Mouse (Mus musculus) thymus, postnatal 25 days (tissue): Measurements from ENCODE around the gene Thsd4.
"Not testable (repeated sequence)": the region's sequence is repeated elsewhere in the genome, so short reads cannot be mapped to it uniquely, and the experiment has no call there.

Experiments used
- DNase-seq: peaks from one replicate; pipeline ENCODE4 v3.0.0; 2022

Thsd4 gene

GRCm38 (mm10) chr9:60198530-60199200, 323.2 kb downstream of the Thsd4 start:
- DNase-seq, result no peak

GRCm38 (mm10) chr9:60195502-60195901, 326.3 kb downstream of the Thsd4 start:
- DNase-seq, result no peak

DNA sequence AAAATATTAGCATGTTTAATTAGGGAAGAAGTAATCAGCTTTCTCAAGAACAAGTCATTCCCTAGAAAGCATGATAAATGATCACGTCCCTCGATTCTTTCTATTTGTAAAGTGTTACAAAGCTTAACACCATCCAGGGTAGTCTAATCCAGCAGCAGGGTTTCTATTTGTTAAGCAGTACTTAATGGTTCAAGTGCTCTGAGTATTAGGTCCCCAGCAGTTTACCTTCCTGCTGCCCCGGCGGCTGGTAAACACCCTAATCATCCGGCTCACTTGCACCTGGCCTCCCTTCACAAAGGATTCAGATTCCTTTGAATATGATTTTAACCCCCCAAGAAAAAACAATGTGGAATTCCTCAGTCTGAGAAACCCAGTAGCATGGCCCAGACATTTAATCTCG, 326.9 kb downstream of the Thsd4 start:
- no peak for DNase-seq

- DNase-seq, result no peak
Observed at GRCm38 (mm10) chr9:60192321-60192720, 329.5 kb downstream of the Thsd4 start.

DNA sequence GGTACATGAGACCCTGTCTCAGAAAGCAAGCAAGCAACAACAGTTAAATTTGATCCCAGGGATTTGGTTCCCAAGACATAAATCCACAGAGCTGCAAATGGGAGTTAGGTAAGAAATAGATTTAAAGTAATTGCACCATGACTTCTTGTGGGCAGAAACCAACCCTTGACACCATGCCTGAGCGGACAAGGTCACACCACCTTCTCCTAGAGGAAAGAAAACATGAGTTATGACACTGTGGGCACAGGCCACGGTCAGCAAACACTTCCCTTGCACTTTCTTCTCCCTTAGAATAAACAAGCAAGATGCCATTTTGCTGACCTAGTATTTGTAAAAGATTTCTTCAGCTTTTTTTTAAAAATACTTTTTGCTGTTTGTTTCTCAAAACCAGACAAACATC, 334.4 kb downstream of the Thsd4 start:
- DNase-seq, result no peak

GRCm38 (mm10) chr9:60186948-60187347, 334.9 kb downstream of the Thsd4 start:
- DNase-seq, result no peak

DNA sequence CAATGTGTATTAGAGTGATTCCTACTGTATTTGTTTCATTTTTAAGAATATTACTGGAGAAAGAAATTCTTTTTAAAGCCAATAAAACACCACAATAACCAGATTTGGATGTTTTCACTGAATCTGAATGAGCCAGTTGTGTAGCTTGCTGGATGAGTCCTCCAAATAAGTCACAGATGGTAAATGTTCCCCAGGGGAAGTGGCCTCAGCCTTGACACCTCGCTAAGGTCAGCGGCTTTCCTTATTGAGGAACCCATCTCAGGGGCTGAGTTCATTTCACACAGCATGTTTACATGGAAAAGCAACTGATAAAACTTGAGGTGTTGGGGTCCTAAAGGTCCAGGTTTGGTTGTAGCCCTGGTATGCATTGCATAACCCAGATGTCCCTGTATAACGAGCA, 337.8 kb downstream of the Thsd4 start:
- DNase-seq, result no peak

DNA sequence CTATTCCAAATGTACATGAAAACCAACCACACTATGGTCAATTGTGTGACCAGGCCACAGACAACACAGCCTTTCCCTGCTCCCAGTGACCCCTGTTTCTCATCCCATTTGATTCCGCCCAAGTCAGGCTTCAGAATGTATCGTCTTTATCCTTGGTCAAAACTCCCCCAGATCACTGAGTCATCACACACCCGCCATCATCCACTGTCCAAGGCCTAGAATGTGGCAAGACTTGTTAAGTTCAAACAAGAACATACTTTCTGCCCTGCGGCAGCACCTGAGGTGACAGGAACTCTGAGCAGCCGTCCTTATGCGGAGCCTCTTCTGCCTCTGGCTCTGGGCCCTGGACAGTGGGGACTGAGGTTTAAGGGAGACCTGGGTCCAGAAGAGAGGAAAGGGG, 339.5 kb downstream of the Thsd4 start:
- no peak for DNase-seq

- DNase-seq, result no peak
Observed at GRCm38 (mm10) chr9:60180936-60181335, 340.9 kb downstream of the Thsd4 start.

- DNase-seq, result no peak
Observed at GRCm38 (mm10) chr9:60180114-60180513, 341.7 kb downstream of the Thsd4 start.

GRCm38 (mm10) chr9:60176311-60176710, 345.5 kb downstream of the Thsd4 start:
- DNase-seq, result no peak

GRCm38 (mm10) chr9:60172459-60173060, 349.3 kb downstream of the Thsd4 start:
- DNase-seq, result not testable (repeated sequence)

DNA sequence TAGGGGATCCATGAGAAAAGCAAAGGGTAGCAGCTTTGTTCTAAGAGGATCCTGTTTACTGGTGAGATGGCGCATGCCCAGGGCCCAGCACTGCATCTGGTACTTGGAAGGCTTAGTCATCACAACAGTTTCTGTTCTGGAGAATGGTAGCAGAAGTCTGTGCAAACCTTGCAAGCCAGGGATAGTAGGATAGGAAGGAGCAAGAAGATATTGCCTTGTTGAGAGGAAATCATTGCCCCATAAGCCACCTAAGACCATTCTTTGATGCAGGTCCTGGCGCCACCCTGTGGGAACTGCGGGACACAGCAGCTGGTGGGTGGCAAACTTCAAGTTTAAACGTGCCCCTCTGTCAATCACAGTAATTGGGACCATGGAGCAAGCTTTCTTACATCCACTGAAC, 354.9 kb downstream of the Thsd4 start:
- peak; percentile 1 for DNase-seq

- DNase-seq, result no peak
Observed at GRCm38 (mm10) chr9:60160855-60161254, 361.0 kb downstream of the Thsd4 start.

DNA sequence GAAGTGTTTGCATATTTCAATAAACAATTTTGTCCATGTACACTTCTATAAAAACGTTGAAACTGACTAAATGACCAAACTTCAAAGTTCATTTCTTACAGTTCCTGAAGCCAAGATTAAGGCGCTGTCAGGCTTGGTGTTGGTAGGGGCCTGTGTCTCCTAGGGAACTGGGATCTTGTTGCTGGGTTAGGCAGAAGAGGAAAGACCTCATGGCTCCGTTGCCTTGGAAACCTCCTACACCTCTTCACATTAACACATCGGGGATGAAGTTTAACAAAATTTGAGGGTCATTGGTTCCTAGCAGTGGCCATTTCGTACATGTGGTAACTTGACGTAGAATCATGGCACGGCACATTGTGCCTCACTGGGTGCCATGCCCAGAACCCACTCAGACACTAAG, 361.7 kb downstream of the Thsd4 start:
- no peak for DNase-seq

- no peak for DNase-seq
Observed at GRCm38 (mm10) chr9:60152990-60153389, 368.9 kb downstream of the Thsd4 start.

DNA sequence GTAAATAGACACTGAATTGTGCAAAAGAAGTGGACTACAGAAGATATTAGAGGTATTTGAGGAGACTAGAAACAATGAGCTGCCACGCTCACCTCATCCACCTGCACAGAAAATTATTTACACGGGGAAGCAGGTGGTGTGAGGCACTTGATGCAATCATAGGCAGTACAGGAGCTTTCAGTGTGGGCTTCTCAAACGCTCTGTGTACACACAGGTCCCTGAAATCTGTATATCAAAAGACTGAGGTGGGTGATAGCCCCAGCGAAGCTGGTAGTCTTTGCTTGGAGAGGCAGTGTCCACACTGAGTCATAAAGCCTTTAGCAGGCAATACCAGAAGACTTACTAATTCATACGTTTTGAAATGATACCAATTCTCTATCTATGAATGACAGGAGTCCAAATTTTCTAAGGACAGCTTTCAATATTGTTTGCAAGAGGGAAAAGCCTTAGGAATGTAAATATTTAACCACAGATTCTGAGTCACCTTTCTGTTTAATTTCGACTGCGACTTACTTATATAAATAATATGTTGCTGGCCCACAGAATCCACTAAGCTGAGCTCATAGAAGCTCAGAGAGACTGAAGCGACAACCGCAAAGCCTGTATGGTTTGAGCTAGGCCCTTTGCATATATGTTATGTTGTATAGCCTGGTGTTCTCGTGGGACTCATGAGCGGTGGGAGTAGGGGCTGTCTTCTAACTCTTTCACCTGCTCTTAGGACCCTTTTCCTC, 369.8 kb downstream of the Thsd4 start:
- DNase-seq, result no peak

DNA sequence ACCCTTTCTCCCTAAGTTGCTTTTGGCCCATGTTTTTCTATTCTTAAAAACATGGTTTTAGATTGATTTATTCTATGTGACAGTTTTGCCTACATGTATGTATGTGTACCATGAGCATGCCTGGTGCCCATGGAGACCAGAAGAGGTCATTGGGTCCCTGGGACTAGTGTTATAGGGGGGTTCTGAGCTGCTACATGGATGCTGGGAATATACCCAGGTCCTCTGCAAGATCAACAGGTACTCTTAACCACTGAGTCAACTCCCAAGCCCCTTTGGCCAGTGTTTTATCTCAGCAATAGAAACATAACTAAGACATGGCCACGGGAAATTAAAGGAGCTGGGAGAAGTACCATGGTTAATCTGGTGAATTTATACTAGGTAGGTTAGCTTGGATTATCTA, 371.3 kb downstream of the Thsd4 start:
- DNase-seq, result no peak

DNA sequence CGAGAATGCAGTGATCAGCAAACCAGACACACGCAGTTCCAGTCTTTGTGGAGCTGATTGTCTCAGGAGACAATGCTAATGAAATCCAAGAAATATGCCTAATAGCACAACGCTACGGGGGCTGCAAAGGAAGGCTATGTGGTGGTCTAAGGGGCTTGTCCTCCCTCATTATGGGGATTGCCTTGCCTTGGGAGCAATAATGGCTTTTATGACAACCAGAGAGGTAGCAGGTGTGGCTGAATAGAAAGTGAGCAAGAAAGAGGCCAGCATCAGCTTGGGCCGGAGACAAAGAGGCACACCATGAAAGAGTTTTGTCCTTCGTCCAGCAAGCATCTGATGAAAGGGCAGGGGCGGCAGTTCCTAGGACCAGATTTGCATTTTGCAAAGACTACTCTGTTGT, 372.9 kb downstream of the Thsd4 start:
- DNase-seq, result no peak

- DNase-seq, result no peak
Observed at GRCm38 (mm10) chr9:60147401-60147800, 374.4 kb downstream of the Thsd4 start.

GRCm38 (mm10) chr9:60143816-60144215, 378.0 kb downstream of the Thsd4 start:
- DNase-seq, result no peak

- no peak for DNase-seq
Observed at GRCm38 (mm10) chr9:60141081-60141514, 380.7 kb downstream of the Thsd4 start.

DNA sequence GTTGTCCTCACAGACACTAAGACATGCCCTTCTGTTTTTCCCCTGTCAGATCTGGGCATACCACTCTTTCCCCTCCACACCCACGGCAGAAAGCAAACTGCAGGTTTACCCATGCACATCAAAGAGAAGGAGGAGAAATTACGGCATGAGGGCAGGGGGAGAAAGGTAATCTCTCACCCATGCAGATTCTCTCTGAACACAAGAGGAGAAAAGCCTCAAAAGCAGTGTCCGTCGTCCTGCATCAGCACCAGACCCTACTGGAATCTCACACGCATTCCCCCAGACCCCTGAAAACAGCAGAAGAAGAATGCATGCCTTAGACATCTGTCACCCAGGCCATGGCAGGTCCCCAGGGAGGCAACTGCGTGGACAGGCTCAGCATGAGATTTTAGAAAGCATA, 381.4 kb downstream of the Thsd4 start:
- no peak for DNase-seq

DNA sequence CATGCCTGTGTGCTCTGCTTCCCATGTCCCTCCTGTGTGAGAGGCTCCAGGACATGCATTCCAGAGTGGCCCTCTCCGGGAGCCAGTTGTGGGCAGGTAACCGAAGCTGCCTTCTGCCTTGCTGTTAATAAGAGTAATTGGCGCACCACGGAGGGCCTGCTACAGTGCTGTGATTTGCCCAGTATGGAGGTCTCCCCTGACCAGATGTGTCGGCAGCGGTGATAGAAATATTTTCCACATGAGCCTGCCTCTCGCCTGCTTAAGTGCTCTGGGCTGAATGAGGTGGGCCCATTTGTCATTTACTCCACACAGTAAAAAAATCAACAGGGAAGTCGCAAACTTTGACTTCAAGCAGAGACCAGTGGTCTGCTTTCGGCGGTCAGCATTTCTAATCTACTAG, 382.4 kb downstream of the Thsd4 start:
- no peak for DNase-seq
